Mouse (Mus musculus) lung, adult 18-20 months (tissue): ENCODE data around the gene Cd200r2.
"Not testable (repeated sequence)": the region's sequence is repeated elsewhere in the genome, so short reads cannot be mapped to it uniquely, and the experiment has no call there.

Source experiments
- DNase-seq, 2 experiments: peaks; one replicate each; pipeline ENCODE4 v3.0.0; 2022; ENCODE audit warnings: mixed read lengths in 2 of 2

Cd200r2 gene

GRCm38 (mm10) chr16:44866797-44867196 lies at the start of gene Cd200r2:
Cd200r2 (plus strand) TSS chr16:44867097.
- no peak for DNase-seq

GRCm38 (mm10) chr16:44818010-44818409 lies 48.9 kb upstream of the Cd200r2 start:
- no peak for DNase-seq

- no peak for DNase-seq
These were observed 46.4 kb upstream of the Cd200r2 start for GRCm38 (mm10) chr16:44820545-44820944.

- DNase-seq = no peak
These were observed 34.6 kb upstream of the Cd200r2 start for GRCm38 (mm10) chr16:44832286-44832685.

GRCm38 (mm10) chr16:44833189-44833588 lies 33.7 kb upstream of the Cd200r2 start:
- DNase-seq = not testable (repeated sequence)

- no peak for DNase-seq
These were observed 8.3 kb downstream of the Cd200r2 start for GRCm38 (mm10) chr16:44875178-44875577.

- no peak for DNase-seq
These were observed 9.7 kb downstream of the Cd200r2 start for GRCm38 (mm10) chr16:44876625-44877024.

- no peak for DNase-seq
These were observed 10.7 kb downstream of the Cd200r2 start for GRCm38 (mm10) chr16:44877595-44877994.

GRCm38 (mm10) chr16:44890814-44891213 lies 23.9 kb downstream of the Cd200r2 start:
- DNase-seq = no peak

GRCm38 (mm10) chr16:44932016-44932415 lies 65.1 kb downstream of the Cd200r2 start:
- no peak for DNase-seq

- no peak for DNase-seq
These were observed 76.6 kb downstream of the Cd200r2 start, which contains the start of gene Cd200r3 for GRCm38 (mm10) chr16:44943468-44943867. Cd200r3 (plus strand) TSS chr16:44943678.

GRCm38 (mm10) chr16:44951360-44952114 lies 84.6 kb downstream of the Cd200r2 start:
- DNase-seq = no peak

GRCm38 (mm10) chr16:44962296-44962695 lies 95.4 kb downstream of the Cd200r2 start:
- DNase-seq = no peak

GRCm38 (mm10) chr16:44962777-44963176 lies 95.9 kb downstream of the Cd200r2 start:
- peak in 1 of 2 experiments; percentile 21 for DNase-seq

GRCm38 (mm10) chr16:44964526-44965374 lies 97.9 kb downstream of the Cd200r2 start:
- DNase-seq = no peak

- no peak for DNase-seq
These were observed 98.5 kb downstream of the Cd200r2 start for GRCm38 (mm10) chr16:44965428-44965827.
